1 mouse cellular context compared by ENCODE assay signal in genomic region chr17:35244999-35245398, GRCm38 (mm10).
TF ChIP-seq lines count a peak whose summit lies in the region.

No protein-coding gene starts in this region.

TF ChIP-seq in CH12.LX, 34 proteins besides CTCF, POLR2A, EP300 and RAD21:
- TF ChIP-seq USF2 (conservative IDR thresholded peaks at IDR 0.05; ENCODE audit: low read depth, low read length) = no peak
- no peak for TF ChIP-seq E2F4 (IDR thresholded peaks at IDR 0.05; ENCODE audit: insufficient replicate concordance, low read depth, low read length)
- TF ChIP-seq USF1 (IDR thresholded peaks at IDR 0.05; ENCODE audit: low read depth, low read length) = no peak
- TF ChIP-seq ELF1 (IDR thresholded peaks at IDR 0.05; ENCODE audit: low read depth, low read length) = no peak
- no peak for TF ChIP-seq ZC3H11A (IDR thresholded peaks at IDR 0.05; ENCODE audit: low read depth, low read length)
- TF ChIP-seq POLR2AphosphoS2 (IDR thresholded peaks at IDR 0.05; ENCODE audit: low read depth, low read length) = no peak
- TF ChIP-seq PAX5 (IDR thresholded peaks at IDR 0.05; ENCODE audit: low read length) = no peak
- no peak for TF ChIP-seq NRF1 (IDR thresholded peaks at IDR 0.05; ENCODE audit: low read depth, low read length)
- no peak for TF ChIP-seq JUND (conservative IDR thresholded peaks at IDR 0.05; ENCODE audit: low read depth, low read length)
- no peak for TF ChIP-seq BHLHE40 (IDR thresholded peaks at IDR 0.05; ENCODE audit: low read depth, low read length)
- no peak for TF ChIP-seq CHD1 (IDR thresholded peaks at IDR 0.05; ENCODE audit: low read depth, low read length)
